Mouse (Mus musculus): Measurements from ENCODE around the gene Dner.
"Not testable (repeated sequence)": the region's sequence is repeated elsewhere in the genome, so short reads cannot be mapped to it uniquely, and the experiment has no call there.

Dner gene

GRCm38 (mm10) chr1:84399671-84400070 lies 296.4 kb downstream of the Dner start:
- DNase-seq (ENCODE audit: low read depth, low spot score) = no peak

- no peak for DNase-seq (ENCODE audit: low read depth, low spot score)
Measured at GRCm38 (mm10) chr1:84399118-84399517, 296.9 kb downstream of the Dner start.

- no peak for DNase-seq (ENCODE audit: low read depth, low spot score)
Measured at GRCm38 (mm10) chr1:84396787-84397186, 299.2 kb downstream of the Dner start.

- DNase-seq (ENCODE audit: low read depth, low spot score) = no peak
Measured at GRCm38 (mm10) chr1:84395928-84396327, 300.1 kb downstream of the Dner start.

GRCm38 (mm10) chr1:84390961-84391360 lies 305.1 kb downstream of the Dner start:
- DNase-seq (ENCODE audit: low read depth, low spot score) = no peak

- no peak for DNase-seq (ENCODE audit: low read depth, low spot score)
Measured at GRCm38 (mm10) chr1:84387616-84388015, 308.4 kb downstream of the Dner start.

- no peak for DNase-seq (ENCODE audit: low read depth, low spot score)
Measured at GRCm38 (mm10) chr1:84386481-84387146, 309.4 kb downstream of the Dner start.

- DNase-seq (ENCODE audit: low read depth, low spot score) = no peak
Measured at GRCm38 (mm10) chr1:84382709-84383108, 313.3 kb downstream of the Dner start.

- DNase-seq (ENCODE audit: low read depth, low spot score) = no peak
Measured at GRCm38 (mm10) chr1:84382064-84382463, 314.0 kb downstream of the Dner start.

- no peak for DNase-seq (ENCODE audit: low read depth, low spot score)
Measured at GRCm38 (mm10) chr1:84380895-84381294, 315.1 kb downstream of the Dner start.

GRCm38 (mm10) chr1:84367733-84368132 lies 328.3 kb downstream of the Dner start:
- DNase-seq (ENCODE audit: low read depth, low spot score) = no peak

- DNase-seq (ENCODE audit: low read depth, low spot score) = no peak
Measured at GRCm38 (mm10) chr1:84366553-84366952, 329.5 kb downstream of the Dner start.

GRCm38 (mm10) chr1:84363967-84364366 lies 332.1 kb downstream of the Dner start, which contains the start of gene Pid1:
Pid1 (minus strand) TSS chr1:84364180.
- no peak for DNase-seq (ENCODE audit: low read depth, low spot score)

GRCm38 (mm10) chr1:84362709-84363617 lies 333.1 kb downstream of the Dner start:
- no peak for DNase-seq (ENCODE audit: low read depth, low spot score)

- no peak for DNase-seq (ENCODE audit: low read depth, low spot score)
Measured at GRCm38 (mm10) chr1:84362209-84362608, 333.8 kb downstream of the Dner start.

GRCm38 (mm10) chr1:84361389-84361788 lies 334.6 kb downstream of the Dner start:
- DNase-seq (ENCODE audit: low read depth, low spot score) = no peak

GRCm38 (mm10) chr1:84359611-84360500 lies 336.2 kb downstream of the Dner start:
- DNase-seq (ENCODE audit: low read depth, low spot score) = no peak

GRCm38 (mm10) chr1:84357216-84357615 lies 338.8 kb downstream of the Dner start:
- DNase-seq (ENCODE audit: low read depth, low spot score) = no peak

- DNase-seq (ENCODE audit: low read depth, low spot score) = no peak
Measured at GRCm38 (mm10) chr1:84350262-84350661, 345.8 kb downstream of the Dner start.

- DNase-seq (ENCODE audit: low read depth, low spot score) = no peak
Measured at GRCm38 (mm10) chr1:84347796-84348476, 348.1 kb downstream of the Dner start.

- DNase-seq (ENCODE audit: low read depth, low spot score) = not testable (repeated sequence)
Measured at GRCm38 (mm10) chr1:84332797-84333196, 363.2 kb downstream of the Dner start.

Measured in retina, postnatal 7 days (tissue).